Mouse (Mus musculus): ENCODE data around the gene Zfp511. TPM values are rescaled to one million over a fixed set of nuclear protein-coding genes. Genes with fewer than 3 reads are reported as not detected.

The Zfp511 gene
- total RNA-seq, 2 experiments from 2014 or later, result 7.5 to 8.4 TPM

Small RNAs within 50 kb of the gene (microRNA-seq; reads per million reads assigned to microRNA genes)
- 0 reads per million in 2 experiments for gene Mir7062

Other genes starting within 250 kb of the Zfp511 start
- under 1 TPM in 1 of 2 experiments, not detected in 1; 0.05 TPM for gene Adgra1, start 202.2 kb upstream of the Zfp511 start, total RNA-seq (2021)
- gene Kndc1, start 141.7 kb upstream of the Zfp511 start, total RNA-seq (2021), result under 1 TPM in 1 of 2 experiments, not detected in 1; 0.26 TPM
- gene Utf1, start 92.6 kb upstream of the Zfp511 start, total RNA-seq (2021), result not detected
- not detected for gene 6430531B16Rik, start 57.6 kb upstream of the Zfp511 start, total RNA-seq (2021)
- 1 to 10 TPM in 1 of 2 experiments, under 1 TPM in 1; 0.37 to 2.1 TPM for gene Adam8, start 43.8 kb upstream of the Zfp511 start, total RNA-seq (2021)
- 10 to 100 TPM; 31.9 to 35.4 TPM for gene Tubgcp2, start 278 bp downstream of the Zfp511 start, total RNA-seq (2021)
- not detected for gene Msx3, start 12.7 kb downstream of the Zfp511 start, total RNA-seq (2021)
- not detected for gene Caly, start 46.2 kb downstream of the Zfp511 start, total RNA-seq (2021)
- not detected for gene Prap1, start 57.0 kb downstream of the Zfp511 start, total RNA-seq (2021)
- 10 to 100 TPM; 76.2 to 87.2 TPM for gene Fuom, start 66.0 kb downstream of the Zfp511 start, total RNA-seq (2021)
- 1 to 10 TPM; 3.6 to 5.5 TPM for gene Paox, start 79.4 kb downstream of the Zfp511 start, total RNA-seq (2021)
- gene Echs1, start 80.1 kb downstream of the Zfp511 start, total RNA-seq (2021), result 100 to 1,000 TPM; 512 to 515 TPM
- 10 to 100 TPM; 28.5 to 34.2 TPM for gene Mtg1, start 101.2 kb downstream of the Zfp511 start, total RNA-seq (2021)
- gene Sprn, start 118.5 kb downstream of the Zfp511 start, total RNA-seq (2021), result under 1 TPM; 0.35 to 0.41 TPM
- not detected for gene Olfr522, start 128.4 kb downstream of the Zfp511 start, total RNA-seq (2021)
- not detected for gene Olfr523, start 136.8 kb downstream of the Zfp511 start, total RNA-seq (2021)
- not detected for gene Olfr524, start 169.6 kb downstream of the Zfp511 start, total RNA-seq (2021)
- gene Cd163l1, start 181.9 kb downstream of the Zfp511 start, total RNA-seq (2021), result under 1 TPM in 1 of 2 experiments, not detected in 1; 0.20 TPM
- not detected for gene 5830411N06Rik, start 210.9 kb downstream of the Zfp511 start, total RNA-seq (2021)

Data from heart, adult 18-20 months (tissue).